Mouse (Mus musculus): Measurements from ENCODE around the gene Ipo9. TPM values are rescaled to one million over a fixed set of nuclear protein-coding genes. Genes with fewer than 3 reads are reported as not detected.

Gene Ipo9
- polyA plus RNA-seq, 1 experiment from 2014 or later, result 203 TPM

DNA sequence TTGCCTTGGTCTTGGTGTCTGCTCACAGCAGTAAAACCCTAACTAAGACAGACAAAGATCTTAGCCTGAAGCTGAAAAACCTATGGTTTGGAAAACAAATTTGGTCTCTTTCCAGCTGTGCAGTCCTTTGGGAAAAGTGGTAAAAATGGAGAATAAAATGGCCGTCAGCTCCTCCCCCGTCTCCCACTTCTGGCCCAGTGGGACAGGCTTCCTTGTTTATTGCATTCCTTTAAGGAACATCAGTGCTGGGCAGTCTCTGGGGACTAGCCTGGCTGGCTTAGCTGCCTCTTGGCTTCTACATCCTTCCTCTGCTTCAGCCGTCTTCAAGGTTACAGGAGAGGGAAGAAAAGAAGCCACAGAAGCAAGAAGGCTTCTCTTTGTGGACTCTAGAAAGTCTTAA is 78.3 kb downstream of the Ipo9 start:
- H3K4me1 ChIP-seq, result peaks cover 11% of the 10 kb centered on the region; the same call in 1 of the 2 replicates
- no peak overlapping the region for H3K4me3 ChIP-seq
- no peaks in the 10 kb centered on the region for H3K9me3 ChIP-seq
- H3K36me3 ChIP-seq (replicated peaks), result no peaks in the 10 kb centered on the region
- H3K27me3 ChIP-seq (ENCODE audit: poor library complexity, severe bottlenecking), result no peaks in the 10 kb centered on the region
- DNase-seq (ENCODE audit: extremely low spot score, low spot score), result no peak
- H3K27ac ChIP-seq, result no peak overlapping the region
- WGBS, result 89% methylated on average over 3 of the region's 3 CpGs

DNA sequence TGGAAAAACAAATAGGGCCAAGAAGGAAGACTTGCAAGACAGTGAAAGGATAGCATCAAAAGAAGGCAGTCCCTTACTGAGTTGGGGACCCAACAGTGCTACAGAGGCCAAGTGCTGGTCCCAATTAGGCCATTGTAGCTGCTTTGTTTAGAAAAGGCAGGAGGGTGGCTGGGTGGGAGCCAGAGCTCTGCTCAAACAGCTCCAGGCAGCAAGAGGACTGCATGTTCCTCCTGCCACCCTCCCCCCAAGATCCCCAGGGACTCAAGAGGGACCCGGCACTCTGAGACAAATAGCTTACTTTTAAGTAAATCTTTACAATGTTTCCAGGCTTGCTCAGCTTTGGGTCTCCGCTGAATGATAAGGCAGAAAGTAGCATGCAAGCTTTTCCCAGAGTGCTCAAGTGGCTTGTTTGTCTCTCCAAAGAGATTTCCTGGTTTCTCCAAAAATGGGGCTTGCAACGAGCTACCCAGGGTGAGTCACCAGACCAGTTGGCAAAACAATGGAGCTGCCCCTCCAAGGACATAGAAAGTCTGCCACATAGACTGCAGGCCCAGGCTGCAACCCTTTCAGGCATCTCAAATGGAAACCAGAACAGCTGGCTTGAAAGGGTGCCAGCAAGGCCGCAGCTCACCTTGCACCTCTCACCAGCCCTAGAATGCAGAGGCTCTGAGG is 82.7 kb downstream of the Ipo9 start:
- DNase-seq (ENCODE audit: extremely low spot score, low spot score), result no peak
- Histone ChIP-seq H3K4me3 (no peak overlapping the region), H3K27ac (0 out of 2 replicates have a peak overlapping the region, but pooled peaks have one; percentile 1), H3K4me1 (peaks cover 14% of the 10 kb centered on the region; the same call in 1 of the 2 replicates), H3K36me3 (replicated peaks) (no peaks in the 10 kb centered on the region), H3K27me3 (ENCODE audit: poor library complexity, severe bottlenecking) (no peaks in the 10 kb centered on the region), H3K9me3 (no peaks in the 10 kb centered on the region)
- WGBS, result 56% methylated on average over 4 of the region's 4 CpGs

GRCm38 (mm10) chr1:135346891-135347290 is 83.4 kb downstream of the Ipo9 start:
- Histone ChIP-seq H3K4me3 (no peak overlapping the region), H3K27ac (no peak overlapping the region), H3K36me3 (replicated peaks) (no peaks in the 10 kb centered on the region), H3K27me3 (ENCODE audit: poor library complexity, severe bottlenecking) (no peaks in the 10 kb centered on the region), H3K4me1 (peaks cover 14% of the 10 kb centered on the region; the same call in 1 of the 2 replicates), H3K9me3 (no peaks in the 10 kb centered on the region)
- DNase-seq (ENCODE audit: extremely low spot score, low spot score), result no peak
- WGBS, result 73% methylated on average over 3 of the region's 3 CpGs

- Histone ChIP-seq H3K4me1 (peaks cover 14% of the 10 kb centered on the region; the same call in 1 of the 2 replicates), H3K9me3 (no peaks in the 10 kb centered on the region), H3K27ac (no peak overlapping the region), H3K4me3 (no peak overlapping the region), H3K36me3 (replicated peaks) (no peaks in the 10 kb centered on the region), H3K27me3 (ENCODE audit: poor library complexity, severe bottlenecking) (no peaks in the 10 kb centered on the region)
- no peak for DNase-seq (ENCODE audit: extremely low spot score, low spot score)
- 63% methylated on average over 4 of the region's 4 CpGs for WGBS
Measured at GRCm38 (mm10) chr1:135344026-135344425, 86.3 kb downstream of the Ipo9 start.

- Histone ChIP-seq H3K27me3 (ENCODE audit: poor library complexity, severe bottlenecking) (no peaks in the 10 kb centered on the region), H3K27ac (no peak overlapping the region), H3K36me3 (replicated peaks) (no peaks in the 10 kb centered on the region), H3K4me1 (peaks cover 3% of the 10 kb centered on the region; the same call in 1 of the 2 replicates), H3K9me3 (no peaks in the 10 kb centered on the region), H3K4me3 (no peak overlapping the region)
- DNase-seq (ENCODE audit: extremely low spot score, low spot score), result no peak
- WGBS, result 90% methylated on average over 8 of the region's 8 CpGs
Measured at GRCm38 (mm10) chr1:135341947-135342346, 88.4 kb downstream of the Ipo9 start.

Small RNAs within 50 kb of the gene (microRNA-seq; reads per million reads assigned to microRNA genes)
- gene Mir1231, result 1.2 reads per million

Other genes starting within 250 kb of the Ipo9 start
- 3.3 and 4.0 TPM in 2 replicates for gene Elf3, start 171.9 kb downstream of the Ipo9 start, polyA plus RNA-seq (2016; fragmentation: Nextera tagmentation; extraction: Ambion mirVana)
- gene Rnpep, start 146.4 kb downstream of the Ipo9 start, polyA plus RNA-seq (2016; fragmentation: Nextera tagmentation; extraction: Ambion mirVana), result 92.3 and 94.5 TPM in 2 replicates
- gene Timm17a, start 116.7 kb downstream of the Ipo9 start, polyA plus RNA-seq (2016; fragmentation: Nextera tagmentation; extraction: Ambion mirVana), result 197 TPM in 2 replicates
- gene Lmod1, start 105.7 kb downstream of the Ipo9 start, polyA plus RNA-seq (2016; fragmentation: Nextera tagmentation; extraction: Ambion mirVana), result 0.36 and 0.41 TPM in 2 replicates
- gene Shisa4, start 55.3 kb downstream of the Ipo9 start, polyA plus RNA-seq (2016; fragmentation: Nextera tagmentation; extraction: Ambion mirVana), result 60.5 and 62.4 TPM in 2 replicates
- gene Nav1, start 176.8 kb upstream of the Ipo9 start, polyA plus RNA-seq (2016; fragmentation: Nextera tagmentation; extraction: Ambion mirVana), result 25.3 and 28.4 TPM in 2 replicates